Mouse (Mus musculus) monocyte, adult 2 months (primary cell): ENCODE results near the gene Fbxo21.

Experiments
- DNase-seq, 2 experiments: peaks; one replicate each; pipeline ENCODE4 v3.0.0; 2022; ENCODE audit warnings: low spot score in 2 of 2, low read depth in 1 of 2

Gene Fbxo21

DNA sequence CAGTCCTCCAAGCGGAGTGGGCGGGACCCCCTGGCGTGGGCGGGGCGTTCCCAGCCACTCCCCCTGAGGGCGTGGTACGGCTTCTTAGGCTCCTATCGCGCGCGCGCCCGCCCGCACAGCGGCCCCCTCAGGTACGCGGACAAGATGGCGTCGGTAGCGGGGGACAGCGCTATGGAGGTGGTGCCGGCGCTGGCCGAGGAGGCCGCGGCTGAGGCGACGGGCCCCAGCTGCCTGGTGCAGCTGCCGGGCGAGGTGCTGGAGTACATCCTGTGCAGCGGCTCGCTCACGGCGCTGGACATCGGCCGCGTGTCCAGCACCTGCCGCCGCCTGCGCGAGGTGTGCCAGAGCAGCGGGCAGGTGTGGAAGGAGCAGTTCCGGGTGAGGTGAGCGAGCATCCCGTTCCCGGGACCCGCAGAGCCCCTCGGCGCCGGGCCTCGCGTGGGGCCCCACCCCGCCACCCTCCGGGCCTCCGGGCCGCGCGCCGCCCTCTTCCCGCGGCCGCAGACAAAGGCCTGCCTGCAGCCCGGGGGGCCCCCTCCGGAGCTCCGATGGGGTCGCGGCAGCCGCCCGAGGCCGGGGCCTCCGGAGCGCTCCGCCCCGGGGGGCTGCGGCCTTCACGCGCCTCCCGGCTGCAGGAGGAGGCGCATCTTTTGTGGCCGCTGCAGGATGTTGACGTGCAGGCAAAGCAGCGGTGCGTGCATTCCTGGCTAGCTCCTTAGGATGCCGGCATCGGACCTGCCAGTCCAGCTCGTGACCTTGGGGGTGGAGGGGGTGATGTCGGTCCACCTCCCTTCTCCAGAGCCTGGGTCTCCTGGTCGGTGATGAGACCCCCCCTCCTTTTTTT lies at the start of gene Fbxo21:
Gene Fbxo21 (plus strand): TSS at position 74 of the 844 bp plus-strand sequence.
- DNase-seq = peak; percentile 47 to 70

DNA sequence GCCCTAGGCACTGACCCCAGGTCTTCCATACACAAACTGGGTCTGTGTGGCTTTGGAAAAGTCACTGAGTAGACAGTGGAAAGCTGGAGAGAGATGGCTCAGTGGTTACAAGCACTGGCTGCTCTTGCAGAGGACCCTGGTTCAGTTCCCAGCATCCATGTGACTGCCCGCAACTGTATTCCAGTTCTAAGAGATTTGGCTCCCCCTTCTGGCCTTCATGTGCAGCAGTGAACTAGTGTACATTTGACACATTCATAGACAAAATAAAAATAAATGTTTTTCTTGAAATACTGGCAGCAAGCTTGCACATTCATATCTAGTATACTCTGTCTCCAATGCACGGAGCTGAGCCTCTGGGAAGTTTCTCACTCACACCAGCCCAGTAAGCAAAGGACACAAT lies 48.0 kb upstream of the Fbxo21 start:
- DNase-seq = no peak

DNA sequence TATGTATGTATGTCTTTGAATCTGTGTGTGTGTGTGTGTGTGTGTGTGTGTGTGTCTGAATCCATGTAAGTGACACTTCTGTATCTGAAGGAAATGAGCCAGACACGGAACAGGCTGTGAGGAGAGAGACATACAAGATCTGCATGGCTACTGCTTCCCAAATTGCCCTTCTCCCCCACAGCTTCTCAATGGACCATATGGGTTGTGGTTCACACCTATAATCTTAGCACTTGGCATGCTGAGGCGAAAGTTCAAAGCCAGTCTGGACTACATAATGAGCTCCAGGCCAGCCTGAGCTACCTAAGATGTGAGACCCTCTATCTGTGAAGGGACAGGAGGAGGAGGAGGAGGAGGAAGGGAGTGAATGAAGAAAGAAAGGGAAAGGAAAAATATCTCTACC lies 44.3 kb upstream of the Fbxo21 start:
- no peak for DNase-seq

DNA sequence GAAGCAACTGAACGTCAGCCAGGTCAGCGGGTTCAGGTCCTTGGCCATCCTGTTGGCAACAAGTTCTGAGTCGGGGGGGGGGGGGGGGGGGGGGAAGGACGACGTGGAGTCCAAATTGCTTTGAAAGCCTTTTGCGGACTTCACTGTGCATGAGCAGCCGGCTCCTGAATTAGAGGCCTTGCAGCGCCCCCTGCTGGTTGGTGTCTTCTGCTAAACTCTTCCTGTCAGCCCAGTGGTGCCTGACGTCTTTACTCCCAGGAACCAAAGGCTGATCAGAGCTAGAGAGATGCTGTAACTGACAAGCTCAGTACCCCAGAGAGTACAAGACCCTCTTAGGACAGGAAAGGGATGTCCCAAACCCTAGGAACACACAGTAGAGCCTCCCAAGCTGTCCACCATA lies 43.7 kb upstream of the Fbxo21 start:
- DNase-seq = peak in 1 of 2 experiments; percentile 22

DNA sequence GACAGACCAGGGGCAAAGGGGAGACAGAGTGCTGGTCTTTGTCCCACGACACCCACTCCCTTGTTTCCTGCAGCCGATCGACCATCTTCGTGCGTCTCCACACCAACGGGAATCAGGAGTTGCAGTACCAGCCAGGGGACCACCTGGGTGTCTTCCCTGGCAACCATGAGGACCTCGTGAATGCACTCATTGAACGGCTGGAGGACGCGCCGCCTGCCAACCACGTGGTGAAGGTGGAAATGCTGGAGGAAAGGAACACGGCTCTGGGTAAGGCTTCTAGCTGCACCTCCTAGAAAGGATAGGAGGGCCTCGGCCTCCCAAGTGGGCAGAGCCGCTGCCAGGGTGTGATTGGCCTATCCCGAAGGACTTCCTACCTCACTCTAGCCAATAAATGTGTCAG lies 40.2 kb upstream of the Fbxo21 start:
- no peak for DNase-seq

DNA sequence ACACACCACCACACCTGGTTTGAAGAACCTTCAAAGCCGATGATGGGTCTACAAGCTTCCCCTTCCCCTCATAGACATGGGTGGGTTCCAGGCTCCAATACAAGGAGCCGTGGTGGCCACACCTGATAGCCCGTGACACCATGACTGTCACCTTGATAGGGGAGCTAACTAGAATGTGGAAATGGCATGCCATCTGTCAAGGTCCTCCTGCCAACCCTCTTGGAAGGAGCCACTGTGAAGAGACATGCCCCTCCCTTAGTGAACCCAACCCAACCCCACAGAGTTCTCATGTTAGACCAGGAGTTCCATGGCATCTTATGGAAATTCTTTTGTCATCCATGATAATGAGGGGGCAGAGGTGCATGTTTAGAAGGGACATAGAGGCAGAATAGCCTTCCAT lies 39.3 kb upstream of the Fbxo21 start:
- DNase-seq = no peak

DNA sequence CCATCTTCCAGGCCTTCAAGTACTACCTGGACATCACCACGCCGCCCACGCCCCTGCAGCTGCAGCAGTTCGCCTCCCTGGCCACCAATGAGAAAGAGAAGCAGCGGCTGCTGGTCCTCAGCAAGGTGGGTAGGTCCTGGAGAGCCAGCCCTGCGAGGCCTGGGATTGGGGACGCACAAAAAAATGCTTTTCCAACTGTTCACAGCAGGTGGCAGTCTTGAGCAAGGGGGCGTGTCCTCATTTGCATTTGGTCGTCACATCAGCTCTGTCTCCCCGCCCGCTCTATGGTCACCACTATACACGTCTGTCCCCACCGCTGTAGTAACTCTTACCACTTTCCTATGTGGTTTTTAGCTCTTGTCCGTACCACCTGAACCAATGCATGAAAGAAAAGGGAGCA lies 38.3 kb upstream of the Fbxo21 start:
- peak in 1 of 2 experiments; percentile 20 for DNase-seq

DNA sequence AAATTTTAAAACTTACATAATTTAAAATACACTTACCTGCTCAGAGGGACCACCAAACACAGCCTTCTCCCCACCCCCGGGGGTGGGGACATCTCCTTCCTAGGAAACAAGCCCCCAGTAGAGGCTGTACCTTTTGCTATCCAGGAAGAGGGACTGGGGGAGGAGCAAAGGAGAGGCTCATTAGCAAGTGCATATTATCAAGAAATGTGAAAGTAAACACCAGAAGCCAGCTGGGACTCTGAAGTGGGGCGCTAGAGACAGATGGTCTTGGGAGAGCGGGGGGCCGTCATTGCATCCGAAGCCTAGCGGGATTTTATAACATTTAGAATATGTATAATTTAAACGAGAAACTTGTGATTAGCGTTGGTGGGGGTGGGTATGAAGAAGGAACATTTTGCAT lies 37.1 kb upstream of the Fbxo21 start:
- no peak for DNase-seq

DNA sequence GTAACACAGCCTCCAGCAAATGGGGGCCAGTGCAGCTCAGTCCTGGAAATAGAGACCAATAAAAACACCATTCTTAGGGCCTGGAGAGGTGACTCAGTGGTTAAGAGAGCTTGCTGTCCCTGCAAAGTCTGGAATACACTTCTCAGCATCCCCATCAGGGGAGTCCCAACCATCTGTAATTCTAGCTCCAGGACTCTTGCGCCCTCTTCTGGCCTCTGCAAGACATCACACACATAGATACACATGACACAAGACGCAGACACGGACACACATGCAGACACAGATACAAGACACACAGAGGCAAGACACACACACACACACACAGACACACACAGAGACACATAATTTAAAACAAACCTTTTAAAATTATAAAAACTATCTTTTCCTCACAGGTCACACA lies 35.0 kb upstream of the Fbxo21 start:
- no peak for DNase-seq

DNA sequence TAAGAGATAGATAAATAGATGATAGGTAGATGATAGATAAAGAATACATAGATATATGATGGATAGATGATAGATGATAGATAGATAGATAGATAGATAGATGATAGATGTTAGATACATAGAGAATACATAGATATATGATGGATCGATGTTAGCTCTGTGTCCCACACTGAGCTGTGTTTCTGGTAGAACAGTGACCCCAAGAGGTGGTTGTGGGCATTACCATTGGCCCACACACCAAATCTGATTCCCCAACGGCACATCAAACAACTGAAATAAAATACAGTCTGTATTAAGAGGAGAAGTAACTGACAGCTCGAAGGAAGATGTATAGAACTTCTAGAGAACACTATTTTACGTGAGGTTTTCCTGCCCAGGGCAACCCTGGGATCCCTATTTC lies 29.9 kb upstream of the Fbxo21 start:
- no peak for DNase-seq

DNA sequence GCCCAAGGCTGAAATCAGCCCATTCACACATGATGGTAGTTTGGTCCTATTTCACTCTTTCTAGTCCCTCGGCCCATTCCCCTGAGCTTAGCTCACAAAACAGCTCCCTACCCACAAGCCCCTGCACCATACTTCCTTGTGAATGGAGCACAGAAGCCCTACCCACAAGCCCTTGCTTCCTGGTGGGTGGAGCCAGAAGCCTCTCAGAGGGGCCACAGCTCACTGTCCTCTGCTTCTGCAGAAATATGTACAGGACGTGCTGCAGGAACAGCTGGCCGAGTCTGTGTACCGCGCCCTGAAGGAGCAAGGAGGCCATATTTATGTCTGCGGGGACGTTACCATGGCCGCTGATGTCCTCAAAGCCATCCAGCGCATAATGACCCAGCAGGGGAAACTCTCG lies 27.1 kb upstream of the Fbxo21 start:
- DNase-seq = no peak

DNA sequence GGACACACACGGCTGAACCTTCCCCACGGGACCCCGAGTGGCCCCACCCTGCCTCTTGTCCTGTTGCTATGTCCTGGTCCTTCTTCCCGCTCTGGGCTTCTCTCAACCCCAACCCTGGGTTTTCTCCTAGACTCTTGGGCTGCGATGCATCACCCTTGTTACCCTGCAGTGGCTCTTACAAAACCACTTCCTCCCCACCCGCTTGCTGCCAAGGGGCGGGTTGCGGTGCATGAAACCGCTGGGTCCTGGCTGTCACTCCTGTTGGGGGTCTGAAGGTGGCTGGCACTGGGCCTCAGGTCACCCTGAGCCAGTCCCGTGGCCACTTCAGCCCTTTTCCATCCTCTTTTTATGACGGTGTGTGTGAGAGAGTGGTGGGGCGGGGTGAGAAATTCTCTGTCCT lies 22.6 kb upstream of the Fbxo21 start:
- DNase-seq = no peak

DNA sequence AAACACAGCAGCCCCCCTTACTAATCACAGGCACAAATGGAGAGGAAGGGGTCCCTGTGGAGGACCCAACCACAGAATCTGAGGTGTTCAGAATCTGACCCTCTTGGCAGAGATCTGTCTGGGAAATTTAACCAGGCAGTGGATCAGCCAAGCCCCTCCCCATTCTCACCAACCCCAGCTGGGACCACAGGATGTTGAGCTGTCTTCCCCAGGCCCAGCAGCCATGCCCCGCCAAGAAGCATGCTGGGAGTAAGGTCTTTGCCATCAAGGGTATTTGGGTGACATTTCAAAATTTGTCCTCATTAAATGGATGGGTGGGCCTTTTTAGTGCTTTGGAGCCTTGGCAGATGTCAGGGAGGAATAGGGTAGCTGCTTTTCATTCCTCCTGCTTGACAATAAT lies 22.1 kb upstream of the Fbxo21 start:
- DNase-seq = no peak

DNA sequence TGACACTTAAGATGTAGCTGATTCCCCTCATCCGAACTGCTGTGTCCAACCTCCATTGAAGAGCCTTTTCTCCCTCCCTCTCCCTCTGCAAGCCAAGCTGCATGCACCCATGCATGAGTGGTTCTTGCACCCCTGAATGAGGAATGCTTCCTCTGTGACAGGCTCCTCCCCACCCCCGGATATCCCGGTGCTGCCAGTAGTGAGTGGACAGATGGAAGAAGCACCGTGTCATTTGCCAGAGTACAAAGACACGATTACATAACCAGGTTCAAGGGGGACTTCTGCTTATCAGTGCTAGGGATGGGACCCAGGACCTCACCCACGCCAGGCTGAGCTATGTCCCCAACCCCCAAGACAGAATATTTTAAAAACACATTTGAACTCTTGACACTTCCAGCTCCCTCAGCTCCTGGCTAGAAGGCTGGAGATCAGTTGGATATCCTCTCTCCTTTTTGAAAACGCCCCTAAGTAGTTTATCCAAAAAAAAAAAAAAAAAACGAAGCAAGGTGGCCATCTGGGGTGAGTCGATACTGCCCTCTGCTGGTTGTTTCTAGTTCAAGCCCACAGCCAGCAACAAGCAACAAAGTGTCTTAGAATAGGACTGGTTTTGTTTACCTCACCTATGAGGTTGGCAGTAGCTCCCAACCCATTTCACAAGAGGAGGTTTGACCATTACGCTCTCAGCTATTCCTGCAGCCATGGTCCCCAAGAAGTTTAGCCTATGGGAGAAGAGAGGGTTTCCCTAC lies 20.7 kb upstream of the Fbxo21 start:
- no peak for DNase-seq

DNA sequence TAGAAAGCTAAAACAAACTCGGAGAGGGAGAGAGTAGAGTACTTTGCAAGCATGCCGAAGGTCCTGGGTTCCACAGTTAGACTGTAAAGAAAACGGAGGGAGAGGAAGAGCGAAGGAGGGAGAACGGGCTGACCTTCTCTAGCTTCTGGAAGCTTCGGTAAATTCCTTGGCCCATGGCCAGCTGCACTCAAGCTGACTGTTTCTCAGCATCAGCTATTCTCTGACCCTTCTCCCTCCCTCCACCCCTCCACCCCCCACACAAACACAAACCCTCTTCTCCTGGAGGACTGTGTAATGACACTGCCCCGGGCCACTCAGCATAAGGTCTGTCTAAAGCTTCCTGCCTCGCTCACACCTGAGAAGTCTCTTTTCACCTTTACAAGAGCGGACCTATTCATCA lies 11.8 kb upstream of the Fbxo21 start:
- no peak for DNase-seq

DNA sequence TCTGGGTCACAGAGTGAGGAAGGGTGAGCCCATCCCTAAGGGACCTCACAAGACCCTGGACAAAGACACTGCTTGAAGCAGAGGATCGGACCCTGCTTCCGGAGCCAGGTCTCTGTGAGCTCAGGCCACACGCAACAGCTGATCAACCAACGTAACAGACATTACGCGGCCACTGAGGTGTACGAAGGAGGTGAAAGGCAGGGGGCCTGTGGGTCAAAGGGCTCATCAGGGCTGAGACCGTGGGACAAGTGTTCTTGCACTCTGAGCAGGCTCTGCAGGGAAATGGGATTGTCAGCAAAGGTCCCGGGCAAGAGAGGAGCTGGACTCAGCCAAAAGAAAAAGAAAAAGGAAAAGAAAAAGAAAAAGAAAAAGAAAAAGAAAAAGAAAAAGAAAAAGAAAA lies 9.6 kb upstream of the Fbxo21 start:
- DNase-seq = no peak

DNA sequence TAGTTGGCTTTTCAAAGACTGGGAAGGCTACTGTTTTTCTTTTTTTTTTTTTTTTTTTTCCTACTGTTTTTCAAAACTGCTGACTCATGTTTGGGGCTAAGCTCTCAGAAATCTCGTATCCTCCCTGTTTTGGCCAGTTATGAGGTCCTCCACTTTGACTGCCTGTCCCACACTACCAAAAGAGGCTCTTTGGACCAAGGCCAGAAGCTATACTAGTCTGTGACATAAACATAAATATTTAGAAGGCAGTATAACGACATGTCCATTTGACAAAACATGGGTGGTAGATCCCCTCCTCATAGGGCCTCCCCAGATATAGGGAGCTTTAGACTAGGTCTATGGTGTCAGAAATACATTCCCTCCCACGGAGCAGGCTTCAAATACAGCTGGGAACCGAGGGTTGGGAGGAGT lies 8.9 kb upstream of the Fbxo21 start:
- DNase-seq = no peak

DNA sequence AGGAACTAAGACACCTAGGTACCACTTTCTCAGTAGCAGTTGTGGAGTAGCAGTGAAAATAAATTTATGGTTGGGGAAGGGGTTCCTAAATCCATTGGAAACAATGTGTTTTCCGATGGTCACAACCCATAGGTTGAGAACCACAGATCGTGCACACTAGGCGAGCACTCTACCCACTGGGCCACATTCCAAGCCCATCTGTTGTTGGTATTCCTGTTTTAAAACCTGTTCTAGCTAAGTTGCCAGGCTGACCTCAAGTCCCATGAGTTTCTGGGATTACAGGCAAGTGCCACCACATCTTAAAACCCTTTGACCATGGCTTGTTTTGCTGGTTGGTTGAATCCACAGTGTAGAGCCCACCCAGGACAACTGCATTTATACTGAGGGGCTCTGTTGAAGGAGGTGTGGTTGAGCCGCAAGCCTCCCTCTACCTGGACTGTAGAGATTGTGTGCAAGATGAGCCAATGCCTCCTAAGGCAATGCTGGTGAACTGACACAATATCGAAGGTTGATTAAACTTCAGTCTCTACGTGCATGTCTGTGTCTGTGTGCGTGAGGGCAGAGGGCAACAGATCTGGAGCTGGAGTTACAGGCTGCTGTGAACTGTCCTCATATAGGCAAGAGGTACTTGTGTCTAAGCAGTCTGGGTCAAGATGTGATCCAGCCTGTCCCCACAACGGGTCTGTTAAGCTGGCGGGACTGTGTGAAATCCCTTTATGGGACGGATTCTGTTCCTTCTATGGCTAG lies 6.7 kb upstream of the Fbxo21 start:
- no peak for DNase-seq

DNA sequence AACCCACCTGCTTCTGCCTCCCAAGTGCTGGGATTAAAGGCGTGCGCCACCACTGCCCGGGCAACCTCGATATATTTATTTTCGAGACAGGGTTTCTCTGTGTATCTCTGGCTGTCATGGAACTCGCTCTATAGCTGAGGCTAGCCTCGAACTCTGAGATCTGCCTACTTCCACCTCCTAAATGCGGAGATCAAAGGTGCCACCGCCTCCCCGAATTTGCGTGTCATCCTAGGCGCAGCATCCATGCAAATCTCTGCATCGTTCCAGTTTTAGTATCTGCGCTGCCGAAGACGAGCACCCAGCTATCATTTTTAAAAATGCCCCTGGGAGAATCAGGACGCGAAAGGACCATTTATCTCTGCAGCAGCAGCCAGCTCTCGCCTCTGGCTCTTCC lies 270 bp upstream of the Fbxo21 start:
- DNase-seq = no peak

DNA sequence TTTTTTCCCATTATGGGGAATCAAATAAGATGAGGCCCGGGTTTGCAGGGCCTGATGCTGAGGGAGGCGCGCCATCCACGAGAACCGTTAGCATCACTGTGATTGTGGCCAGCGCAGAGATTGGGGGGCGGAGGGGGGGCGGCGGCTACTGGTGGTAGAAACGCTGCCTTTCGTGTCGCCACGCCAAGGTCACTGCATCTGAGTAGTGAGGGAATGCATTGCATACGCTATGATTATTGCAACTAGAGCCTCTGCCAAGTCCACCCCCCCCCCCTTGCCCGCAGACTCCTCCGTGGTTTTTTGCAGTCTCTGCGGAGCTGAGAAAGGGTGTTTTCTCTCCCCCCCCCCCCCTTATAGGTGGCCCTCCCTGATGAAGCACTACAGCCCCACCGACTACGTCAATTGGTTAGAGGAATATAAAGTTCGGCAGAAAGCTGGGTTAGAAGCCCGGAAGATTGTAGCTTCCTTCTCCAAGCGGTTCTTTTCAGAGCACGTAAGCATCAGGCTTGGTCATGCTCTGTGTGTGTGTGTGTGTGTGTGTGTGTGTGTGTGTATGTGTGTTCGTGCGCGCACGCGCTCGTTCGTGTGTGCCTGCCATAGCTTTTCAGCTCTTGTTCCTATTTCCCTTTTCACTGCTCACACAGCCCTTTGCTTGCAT lies 1.1 kb downstream of the Fbxo21 start:
- DNase-seq = peak in 1 of 2 experiments; percentile 11

DNA sequence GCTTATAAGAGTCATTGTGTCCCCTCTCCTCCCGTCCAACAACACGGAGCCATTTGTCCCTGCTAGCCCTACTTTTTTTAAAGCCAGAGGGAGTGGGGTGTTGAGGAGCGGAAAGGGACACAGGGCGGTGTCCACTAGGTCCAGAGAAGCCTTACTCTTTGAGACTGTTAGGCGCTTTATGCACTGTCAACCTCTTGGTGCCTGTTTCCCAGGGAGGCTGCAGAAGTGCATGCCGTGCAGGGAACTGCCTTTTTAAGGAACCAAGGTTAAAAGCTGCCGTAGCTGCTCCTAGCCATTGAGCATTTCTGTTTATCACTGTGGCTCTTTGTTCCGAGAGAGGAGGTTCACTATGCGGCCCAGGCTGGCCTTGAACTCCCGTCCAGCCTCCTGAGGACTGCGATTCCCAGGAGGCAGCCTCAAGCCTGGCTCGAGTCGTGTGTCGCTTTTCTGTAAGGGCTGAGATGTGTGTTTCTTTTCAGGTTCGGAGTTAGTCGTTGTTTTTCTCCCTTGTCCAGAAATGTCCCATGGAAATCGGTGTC lies 1.7 kb downstream of the Fbxo21 start:
- peak in 1 of 2 experiments; percentile 35 for DNase-seq
